Mouse (Mus musculus) skeletal muscle tissue, postnatal 0 days (tissue): ENCODE results near the gene Wdr31. TPM values are rescaled to one million over a fixed set of nuclear protein-coding genes. Genes with fewer than 3 reads are reported as not detected.

Experiments used
- polyA plus RNA-seq: library from polyadenylated mRNA; unstranded; fragments of >200 nt; fragmentation: Nextera tagmentation; extraction: Ambion mirVana; gene quantifications from 2 replicates; pipeline ENCODE4 v1.2.1, GENCODE M21; 2015

Gene Wdr31
- polyA plus RNA-seq: 0.84 and 0.87 TPM in 2 replicates

DNA sequence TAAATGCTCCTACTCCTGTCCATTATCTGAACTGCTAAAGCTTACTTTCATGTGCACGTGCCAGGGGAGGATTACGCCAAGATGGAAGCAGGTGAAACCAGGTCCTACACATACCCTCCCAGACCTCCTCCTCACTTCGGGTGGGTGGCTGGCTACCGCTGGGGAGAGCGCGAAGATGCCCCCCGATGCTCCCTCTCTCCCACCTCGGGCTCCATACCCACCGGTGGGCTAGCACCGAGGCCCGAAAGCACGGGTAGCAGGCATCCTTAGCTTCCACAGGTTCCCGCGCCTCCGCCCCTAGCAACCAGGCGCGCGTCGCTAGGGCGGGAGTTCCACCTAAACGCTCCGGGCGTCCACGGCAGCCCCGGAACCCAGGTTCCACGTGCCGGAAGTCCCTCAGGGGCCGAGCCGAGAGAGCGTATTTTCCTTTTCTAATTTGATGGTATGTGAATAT, at the start of gene Wdr31:
Gene Wdr31 (minus strand): TSS at position 299 of the 454 bp plus-strand sequence.

DNA sequence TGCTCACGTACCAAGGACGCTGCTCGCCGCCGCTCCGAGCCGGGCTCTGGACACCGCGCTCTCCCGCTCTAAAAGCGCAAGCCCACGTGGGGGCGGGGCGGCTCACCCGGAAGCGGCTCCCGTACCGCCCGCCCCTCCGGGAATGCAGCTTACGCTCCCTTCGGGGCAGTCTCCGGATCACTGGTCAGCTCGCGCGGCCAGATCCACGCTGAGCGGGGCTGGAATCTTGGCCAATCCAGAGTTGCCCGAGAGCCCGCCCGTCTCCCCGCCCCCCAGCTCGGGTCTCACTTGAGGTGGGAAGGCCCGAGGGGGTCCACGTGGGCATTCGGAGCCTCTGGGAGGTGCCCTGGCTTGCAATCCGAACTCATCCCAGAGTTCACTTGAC, 49.1 kb upstream of the Wdr31 start, which contains the start of gene Alad:
Gene Alad (minus strand): TSS at position 70 of the 385 bp plus-strand sequence.

GRCm38 (mm10) chr4:62503374-62503970, 32.8 kb upstream of the Wdr31 start, which contains the start of gene Hdhd3:
Gene Hdhd3, minus strand, starts transcription at chr4:62503467.

DNA sequence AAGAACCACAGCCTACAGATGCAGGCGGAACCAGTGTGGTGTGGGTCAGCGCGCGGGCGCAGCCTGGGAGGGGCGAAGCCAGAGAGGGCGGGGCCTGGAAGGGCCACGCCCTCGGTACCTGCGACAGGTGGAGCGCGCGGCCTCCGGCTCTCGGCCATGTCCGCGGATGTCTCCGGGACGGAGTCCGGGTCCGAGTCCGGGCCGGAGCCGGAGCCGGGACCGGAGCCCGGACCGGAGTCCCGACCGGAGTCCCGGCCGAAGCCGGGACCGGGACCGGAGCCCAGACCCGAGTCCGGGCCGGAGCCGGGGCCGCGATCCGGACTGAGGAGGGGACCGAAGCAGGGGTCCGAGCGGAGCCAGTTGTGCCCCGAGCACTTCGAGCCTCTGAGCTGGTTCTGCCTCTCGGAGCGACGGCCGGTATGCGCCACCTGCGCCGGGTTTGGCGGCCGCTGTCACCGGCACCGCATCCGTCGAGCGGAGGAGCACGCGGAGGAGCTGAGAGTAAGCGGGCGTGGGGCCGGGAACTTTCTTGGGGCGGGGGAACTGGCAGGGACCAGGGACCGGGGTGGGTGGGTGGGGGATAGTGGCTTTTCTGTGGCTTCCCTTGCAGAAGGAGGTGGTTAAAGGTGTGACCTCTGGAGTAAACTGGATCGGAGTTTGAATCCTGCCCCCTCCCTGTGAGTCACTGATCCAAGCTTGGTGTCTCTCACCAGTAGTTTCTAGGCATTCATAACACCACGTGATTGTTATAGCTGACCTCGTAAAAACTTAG, 9.4 kb upstream of the Wdr31 start, which contains the start of gene Bspry:
Gene Bspry (plus strand): TSS at position 117 of the 772 bp plus-strand sequence.

DNA sequence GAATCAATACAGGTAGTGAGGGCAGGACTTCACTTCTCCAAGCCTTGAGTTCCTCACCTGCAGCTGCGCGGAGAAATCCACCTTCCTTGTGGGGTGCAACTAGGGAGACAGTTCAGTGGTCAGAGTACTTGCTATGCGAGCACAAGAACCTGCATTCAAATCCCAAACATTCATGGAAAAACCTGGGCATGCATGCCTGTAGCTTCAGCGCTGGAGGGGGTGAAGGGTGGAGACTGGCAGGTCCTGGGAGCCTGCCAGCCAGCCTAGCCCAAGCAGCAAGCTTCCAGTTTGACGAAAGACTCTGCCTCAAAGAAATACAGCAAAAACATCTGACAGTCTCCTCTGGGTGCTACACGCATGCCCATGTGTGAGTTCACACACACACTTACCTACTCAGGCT, 35.6 kb downstream of the Wdr31 start, which contains the start of gene Rnf183:
Gene Rnf183 (minus strand): TSS at position 172 of the 400 bp plus-strand sequence.

GRCm38 (mm10) chr4:62408601-62409282, 62.0 kb downstream of the Wdr31 start, which contains the start of the genes Cdc26 and Prpf4:
Gene Cdc26, minus strand, starts transcription at chr4:62408642.
Gene Prpf4, plus strand, starts transcription at chr4:62408797.

Other genes with a start within 250 kb of the Wdr31 start
- 2.9 and 3.2 TPM in 2 replicates for gene Zfp37, start 239.8 kb downstream of the Wdr31 start, polyA plus RNA-seq
- 16.9 and 20.4 TPM in 2 replicates for gene Slc31a2, start 208.3 kb downstream of the Wdr31 start, polyA plus RNA-seq
- 12.3 and 14.4 TPM in 2 replicates for gene Fkbp15, start 110.3 kb downstream of the Wdr31 start, polyA plus RNA-seq
- 17.1 and 20.6 TPM in 2 replicates for gene Slc31a1, start 110.2 kb downstream of the Wdr31 start, polyA plus RNA-seq
- gene Cdc26, start 62.3 kb downstream of the Wdr31 start, polyA plus RNA-seq: 79.4 and 92.8 TPM in 2 replicates
- gene Prpf4, start 62.1 kb downstream of the Wdr31 start, polyA plus RNA-seq: 9.2 and 10.2 TPM in 2 replicates
- gene Rnf183, start 35.6 kb downstream of the Wdr31 start, polyA plus RNA-seq: not detected in 2 replicates
- 1.1 and 1.7 TPM in 2 replicates for gene Bspry, start 9.2 kb upstream of the Wdr31 start, polyA plus RNA-seq
- 11.3 and 14.4 TPM in 2 replicates for gene Hdhd3, start 32.6 kb upstream of the Wdr31 start, polyA plus RNA-seq
- 41.6 and 49.6 TPM in 2 replicates for gene Alad, start 49.0 kb upstream of the Wdr31 start, polyA plus RNA-seq
- 31.7 and 36.3 TPM in 2 replicates for gene Pole3, start 54.2 kb upstream of the Wdr31 start, polyA plus RNA-seq
- gene 4933430I17Rik, start 54.5 kb upstream of the Wdr31 start, polyA plus RNA-seq: 0.10 TPM in 1 of 2 replicates, not detected in the other
- 25.9 and 36.0 TPM in 2 replicates for gene Rgs3, start 89.0 kb upstream of the Wdr31 start, polyA plus RNA-seq